Mouse (Mus musculus): Measurements from ENCODE around the gene Ica1. TPM values are rescaled to one million over a fixed set of nuclear protein-coding genes. Genes with fewer than 3 reads are reported as not detected.

Ica1 gene
- total RNA-seq (2021) = 10 to 100 TPM; 62.1 to 66.6 TPM

GRCm38 (mm10) chr6:8778296-8778649, at the start of gene Ica1:
Ica1 (minus strand) TSS chr6:8778488.
- DNase-seq (ENCODE audit: extremely low spot score in 1 of 2, low spot score in 2 of 2) = no peak
- intact Hi-C loops (cut with DNase I) = no loop called here

DNA sequence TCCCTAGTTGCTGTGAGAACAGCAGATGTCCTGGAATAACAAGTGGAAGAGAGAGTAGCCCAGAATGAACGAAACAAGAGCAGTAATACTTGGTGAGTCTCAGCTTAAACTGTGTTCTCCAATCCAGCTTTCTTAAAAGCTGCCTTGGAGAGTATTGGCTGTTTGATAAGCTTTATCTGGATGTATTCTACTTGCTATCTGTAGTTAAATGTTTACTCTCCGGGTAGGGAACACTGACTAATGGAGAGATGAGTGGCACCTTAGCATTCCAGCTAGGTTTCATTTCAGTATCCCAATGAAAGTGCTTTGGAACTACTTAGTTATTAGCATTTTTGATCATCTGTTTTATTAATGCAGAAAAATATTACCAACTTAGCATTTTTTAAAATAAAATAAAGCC, 41.6 kb upstream of the Ica1 start:
- no peak for DNase-seq (ENCODE audit: extremely low spot score in 1 of 2, low spot score in 2 of 2)
- intact Hi-C loops (cut with DNase I) = no loop called here

DNA sequence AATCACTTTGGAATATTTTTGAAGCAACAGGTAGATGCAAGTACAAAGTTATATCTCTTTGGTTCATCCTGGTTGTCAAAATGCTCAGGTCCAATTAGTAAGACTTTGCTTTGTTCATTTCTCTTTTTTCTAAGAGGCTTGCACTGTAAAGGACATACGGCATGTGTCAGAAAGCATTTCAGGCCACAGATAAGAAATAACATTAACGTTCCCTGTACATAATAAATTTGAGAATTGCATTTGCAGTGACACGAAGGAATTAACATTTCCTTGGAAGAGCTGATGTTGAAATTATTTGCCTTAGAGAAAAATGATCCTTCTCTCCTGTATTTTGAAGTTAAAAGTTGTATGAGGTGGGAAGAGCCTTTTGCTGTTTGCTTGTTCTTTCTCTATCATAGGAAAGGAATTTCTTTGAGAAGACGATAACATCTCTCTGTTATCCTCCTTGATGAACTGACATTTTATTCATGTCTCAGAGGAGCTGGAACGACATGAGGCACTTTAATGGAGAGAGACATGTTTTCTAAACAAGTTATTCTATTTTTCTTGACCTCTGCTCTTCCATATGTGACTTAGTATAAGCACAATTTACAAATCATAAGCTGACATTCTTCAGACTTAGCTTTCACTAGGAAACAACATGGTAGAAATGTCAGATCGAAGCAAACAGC, 36.2 kb upstream of the Ica1 start:
- intact Hi-C loops (cut with DNase I) = no loop called here
- no peak for DNase-seq (ENCODE audit: extremely low spot score in 1 of 2, low spot score in 2 of 2)

DNA sequence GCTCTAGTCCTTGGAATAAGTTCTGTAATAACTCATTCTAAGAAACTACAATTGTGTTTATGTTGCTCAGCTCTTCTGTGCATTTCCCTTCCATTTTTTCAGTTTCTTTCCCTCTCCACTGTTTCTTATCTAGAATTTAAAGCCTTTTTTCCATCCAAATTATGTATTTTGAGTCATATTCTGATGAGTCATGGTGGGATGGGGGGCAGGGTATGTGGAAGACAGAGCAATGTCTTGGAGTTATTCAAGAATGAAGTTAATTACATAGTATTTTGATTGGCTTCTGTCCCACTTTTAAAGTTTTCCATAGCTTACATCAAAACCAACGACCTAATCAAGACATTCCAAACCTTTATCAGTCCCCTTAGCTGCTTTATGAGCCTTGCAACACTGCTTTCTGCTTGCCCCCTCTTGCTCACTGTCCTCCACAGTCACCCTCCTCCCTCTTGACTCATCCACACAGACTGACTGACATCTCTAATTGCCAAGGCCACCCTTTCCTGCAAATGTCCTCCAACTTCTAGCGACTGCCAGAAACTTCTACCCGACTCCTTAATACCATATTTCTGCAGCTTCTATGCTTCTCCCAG, 24.4 kb upstream of the Ica1 start:
- intact Hi-C loops (cut with DNase I) = no loop called here
- DNase-seq (ENCODE audit: extremely low spot score in 1 of 2, low spot score in 2 of 2) = no peak

- DNase-seq (ENCODE audit: extremely low spot score in 1 of 2, low spot score in 2 of 2) = no peak
- intact Hi-C loops (cut with DNase I) = no loop called here
These were observed 14.1 kb upstream of the Ica1 start for GRCm38 (mm10) chr6:8792385-8792784.

- no peak for DNase-seq (ENCODE audit: extremely low spot score in 1 of 2, low spot score in 2 of 2)
- intact Hi-C loops (cut with DNase I) = no loop called here
These were observed 13.5 kb upstream of the Ica1 start for GRCm38 (mm10) chr6:8791781-8792180.

DNA sequence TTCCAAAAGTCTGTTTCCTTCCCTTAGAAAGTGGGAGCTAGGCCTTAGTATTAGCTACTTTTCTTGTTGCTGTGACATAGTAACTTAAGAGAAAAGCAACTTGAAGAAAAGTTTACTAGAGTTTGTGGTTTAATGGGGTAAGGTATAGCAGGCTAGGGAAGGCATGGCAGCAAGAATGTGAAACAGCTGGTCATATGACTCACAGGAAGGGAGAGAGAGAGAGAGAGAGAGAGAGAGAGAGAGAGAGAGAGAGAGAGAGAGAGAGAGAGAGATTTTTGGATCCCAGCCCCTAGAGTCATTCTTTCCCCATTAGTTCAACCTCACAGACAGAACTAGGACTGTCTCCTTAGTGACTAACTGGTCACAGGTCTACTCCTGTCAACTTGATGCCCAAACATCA, 2.3 kb upstream of the Ica1 start:
- intact Hi-C loops (cut with DNase I) = no loop called here
- DNase-seq (ENCODE audit: extremely low spot score in 1 of 2, low spot score in 2 of 2) = no peak

DNA sequence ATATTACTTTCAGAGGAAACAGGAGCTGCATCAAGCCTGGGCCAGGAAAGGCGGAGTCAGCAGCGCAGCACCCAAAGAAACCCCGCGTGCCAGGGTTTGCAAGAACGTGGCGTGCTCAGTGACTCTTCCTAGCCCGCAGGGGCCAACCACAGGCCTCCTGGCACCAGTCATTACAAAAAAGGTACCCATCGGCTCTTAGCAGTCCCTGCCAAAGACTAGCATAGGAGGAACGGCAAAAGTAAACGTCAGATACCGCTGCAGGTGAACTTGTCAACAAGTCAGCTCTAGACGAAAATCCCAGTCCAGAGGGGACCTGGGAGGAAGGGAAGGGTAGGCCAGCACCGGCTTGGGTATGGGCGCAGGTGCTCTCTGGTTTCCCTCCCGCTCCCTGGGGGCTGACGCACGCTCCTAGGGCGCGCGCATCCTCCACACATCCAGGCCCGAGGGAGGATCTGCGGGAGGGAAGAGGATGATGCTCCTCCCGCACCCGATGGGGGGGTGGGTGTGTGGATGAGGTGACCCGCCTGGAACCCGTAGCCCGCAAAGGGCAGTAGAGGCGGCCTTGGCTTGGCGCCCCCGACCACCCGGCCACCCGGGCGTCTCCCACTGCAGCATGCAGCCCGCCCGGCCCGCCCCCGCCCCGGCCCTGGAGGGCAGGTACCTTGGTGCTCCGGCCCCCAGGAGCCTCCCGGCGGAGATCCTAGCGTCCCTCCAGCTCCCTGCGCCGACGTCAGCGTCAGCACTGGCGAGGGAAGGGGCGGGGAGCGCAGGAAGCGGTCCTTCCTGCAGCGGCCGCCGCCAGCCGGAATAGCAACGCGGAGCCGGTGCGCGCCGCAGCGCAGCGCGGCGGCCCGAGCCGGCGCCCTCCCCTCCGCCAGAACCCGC, 635 bp downstream of the Ica1 start:
- intact Hi-C loops (cut with DNase I) = no loop called here
- peak; percentile 52 to 88 for DNase-seq (ENCODE audit: extremely low spot score in 1 of 2, low spot score in 2 of 2)

DNA sequence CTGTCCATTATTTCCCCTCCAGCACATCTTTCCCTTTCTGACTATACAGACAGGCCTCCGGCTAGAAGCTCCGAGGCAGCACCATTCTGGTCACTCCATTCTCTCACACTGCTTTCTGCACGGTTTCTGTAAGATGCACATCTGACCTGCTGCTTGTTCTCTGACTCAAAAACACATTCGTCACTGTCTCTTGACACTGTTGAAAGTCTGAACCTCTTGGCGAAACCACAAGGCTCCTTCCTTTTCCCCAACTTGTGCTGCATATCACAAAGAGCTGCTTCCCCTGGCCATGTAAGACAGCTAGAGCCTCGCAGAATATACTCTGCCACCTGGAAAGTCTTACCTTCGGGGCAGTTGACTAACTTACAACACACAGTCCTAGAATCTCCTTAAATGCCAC, 6.7 kb downstream of the Ica1 start:
- no peak for DNase-seq (ENCODE audit: extremely low spot score in 1 of 2, low spot score in 2 of 2)
- intact Hi-C loops (cut with DNase I) = no loop called here

DNA sequence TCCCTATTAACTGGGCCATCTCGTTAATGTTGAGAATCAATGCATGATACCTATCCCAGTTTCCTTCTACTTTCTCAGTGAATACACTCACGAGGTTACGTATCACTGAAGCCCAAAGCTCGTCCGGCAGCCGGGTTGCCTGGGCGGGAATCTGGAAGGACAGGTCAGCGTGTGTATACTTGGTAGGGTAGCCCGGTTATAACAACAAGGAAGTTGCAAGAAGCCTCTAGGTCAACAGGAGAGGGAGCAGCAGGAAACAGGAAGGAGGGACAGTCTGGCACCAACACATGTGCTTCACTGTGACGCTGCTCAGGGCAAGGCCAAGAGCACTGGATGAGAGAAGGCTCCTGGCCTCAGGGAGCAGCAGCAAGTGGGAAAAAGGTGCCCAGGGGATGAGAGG, 7.9 kb downstream of the Ica1 start:
- peak in 1 of 2 experiments; percentile 28 for DNase-seq (ENCODE audit: extremely low spot score in 1 of 2, low spot score in 2 of 2)
- intact Hi-C loops (cut with DNase I) = no loop called here

DNA sequence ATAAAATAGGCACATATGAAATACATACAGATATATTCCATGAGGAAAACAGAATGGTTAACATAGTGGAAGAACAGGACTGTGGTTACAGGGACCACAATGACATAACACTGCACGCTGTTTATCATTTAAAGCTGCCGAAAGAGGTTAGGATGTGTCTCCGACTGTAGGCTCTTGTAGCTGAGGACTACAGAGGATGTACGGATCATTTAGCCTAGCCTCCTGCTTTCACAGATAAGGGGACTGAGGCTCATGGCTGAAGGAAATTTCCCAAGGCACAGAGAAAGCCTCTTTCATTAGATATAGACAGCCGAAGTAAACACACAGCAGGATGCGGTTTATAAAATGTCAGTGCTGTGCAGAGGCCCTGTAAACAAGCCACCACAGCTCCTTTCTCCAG, 8.5 kb downstream of the Ica1 start:
- intact Hi-C loops (cut with DNase I) = no loop called here

GRCm38 (mm10) chr6:8766652-8767051, 11.6 kb downstream of the Ica1 start:
- DNase-seq (ENCODE audit: extremely low spot score in 1 of 2, low spot score in 2 of 2) = no peak
- intact Hi-C loops (cut with DNase I) = no loop called here

More for the DNA sequence above, 8.5 kb downstream of the Ica1 start:
- no peak for DNase-seq (ENCODE audit: extremely low spot score in 1 of 2, low spot score in 2 of 2)

DNA sequence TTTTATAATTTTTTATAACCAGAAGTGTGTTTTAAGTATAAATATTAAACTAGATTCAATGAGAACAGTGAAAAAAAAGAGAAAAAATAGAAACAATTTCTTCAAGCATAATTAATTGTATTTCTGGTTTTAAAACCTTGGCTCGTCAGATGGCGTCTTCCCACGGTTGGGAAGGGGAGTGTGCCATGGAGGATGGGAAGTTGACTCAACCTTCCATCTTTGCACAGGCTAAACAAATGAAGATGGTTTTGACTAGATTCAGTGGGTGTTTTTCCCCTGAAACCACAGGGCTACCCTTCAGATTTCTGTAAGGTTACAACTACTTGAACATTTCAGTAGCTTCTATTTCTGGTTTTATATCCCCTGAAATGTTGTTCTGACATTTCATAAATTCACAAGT, 12.5 kb downstream of the Ica1 start:
- DNase-seq (ENCODE audit: extremely low spot score in 1 of 2, low spot score in 2 of 2) = no peak
- intact Hi-C loops (cut with DNase I) = no loop called here

DNA sequence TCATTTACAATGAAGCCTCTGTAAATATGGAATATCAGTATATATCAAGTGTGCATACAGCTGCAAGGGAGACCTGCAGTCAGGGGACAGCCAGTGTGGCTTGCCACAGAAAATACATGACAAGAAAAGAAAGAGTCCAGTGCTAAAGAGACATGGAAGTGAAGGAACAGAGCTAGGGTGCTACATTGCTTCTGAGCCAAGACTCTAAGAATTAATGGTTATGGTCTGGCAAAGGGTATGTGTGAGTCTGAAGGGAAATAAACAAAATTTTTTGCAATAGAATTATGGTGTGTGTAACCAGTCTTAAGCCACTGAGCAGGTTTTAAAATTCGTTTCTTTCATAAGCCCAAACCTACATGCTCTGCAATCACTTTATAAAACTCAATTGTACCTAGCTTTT, 13.2 kb downstream of the Ica1 start:
- intact Hi-C loops (cut with DNase I) = no loop called here
- no peak for DNase-seq (ENCODE audit: extremely low spot score in 1 of 2, low spot score in 2 of 2)

DNA sequence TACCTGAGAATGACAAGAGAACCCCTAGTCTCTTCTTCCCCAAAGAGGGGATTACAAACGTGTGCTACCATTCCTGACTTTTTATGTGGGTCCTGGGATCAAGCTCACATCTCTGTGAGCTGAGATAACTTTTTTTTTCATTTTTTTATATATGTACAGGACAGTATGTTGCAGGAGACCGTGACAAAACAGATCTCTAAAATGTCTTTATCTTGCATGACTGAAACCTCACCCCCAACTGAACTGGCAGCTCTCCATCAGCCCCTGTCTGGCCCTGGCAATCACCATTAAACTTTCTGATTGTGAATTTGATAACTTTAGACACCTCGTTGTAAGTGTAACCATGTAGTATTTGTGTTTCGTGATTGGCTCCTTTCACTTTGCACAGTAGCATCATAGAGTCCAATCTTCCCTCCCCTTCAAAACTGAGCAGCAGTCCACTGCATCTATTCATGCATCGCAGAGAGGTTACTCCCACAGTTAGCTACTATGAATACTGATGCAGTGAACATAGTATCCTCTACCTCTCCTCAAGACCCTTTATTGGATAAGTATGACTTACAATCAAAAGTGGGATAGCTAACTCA, 17.5 kb downstream of the Ica1 start:
- intact Hi-C loops (cut with DNase I) = no loop called here
- DNase-seq (ENCODE audit: extremely low spot score in 1 of 2, low spot score in 2 of 2) = no peak

DNA sequence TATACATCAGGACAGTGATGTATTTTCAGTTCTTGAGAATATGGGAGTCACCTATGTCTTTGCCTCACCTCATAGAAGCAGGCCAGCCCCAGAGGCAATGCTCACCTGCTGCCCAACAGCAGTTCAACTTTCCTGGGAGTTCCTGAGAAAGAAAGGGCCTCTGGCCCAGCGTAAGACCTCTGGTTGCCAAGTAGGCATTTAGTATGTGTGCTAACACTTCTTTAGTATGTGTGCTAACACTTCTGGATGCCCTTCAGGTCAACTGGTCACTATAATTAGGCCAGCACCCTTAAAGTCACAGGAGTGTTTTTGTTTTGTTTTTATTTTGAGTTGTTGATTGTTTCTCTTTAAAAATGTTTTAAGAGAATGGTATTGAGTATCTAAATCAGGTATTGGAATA, 18.4 kb downstream of the Ica1 start:
- intact Hi-C loops (cut with DNase I) = no loop called here
- DNase-seq (ENCODE audit: extremely low spot score in 1 of 2, low spot score in 2 of 2) = no peak

DNA sequence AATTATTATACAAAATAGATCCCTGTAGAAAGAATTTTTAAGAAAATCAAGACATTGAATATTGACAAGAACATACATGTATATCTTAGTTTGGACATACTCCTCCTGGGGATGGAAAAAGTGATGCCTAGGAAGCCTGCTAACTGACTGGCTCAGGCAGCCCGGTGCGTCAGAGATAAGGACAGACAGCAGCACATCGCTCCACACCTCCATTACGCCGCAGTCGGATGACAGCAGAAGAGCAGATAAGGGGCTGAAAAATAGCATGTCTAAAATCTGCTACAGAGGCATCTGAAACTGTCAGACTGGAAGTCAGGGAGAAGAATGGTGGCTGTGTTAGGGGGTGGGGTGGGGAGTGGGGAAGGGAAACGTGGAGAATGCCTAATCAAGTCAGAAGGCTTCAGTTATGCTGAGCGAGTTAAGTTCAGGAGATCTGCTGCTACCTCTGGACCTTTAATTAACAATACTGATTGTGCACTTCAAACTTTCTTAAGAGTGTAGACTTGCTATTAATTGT, 22.5 kb downstream of the Ica1 start:
- DNase-seq (ENCODE audit: extremely low spot score in 1 of 2, low spot score in 2 of 2) = no peak
- intact Hi-C loops (cut with DNase I) = no loop called here

DNA sequence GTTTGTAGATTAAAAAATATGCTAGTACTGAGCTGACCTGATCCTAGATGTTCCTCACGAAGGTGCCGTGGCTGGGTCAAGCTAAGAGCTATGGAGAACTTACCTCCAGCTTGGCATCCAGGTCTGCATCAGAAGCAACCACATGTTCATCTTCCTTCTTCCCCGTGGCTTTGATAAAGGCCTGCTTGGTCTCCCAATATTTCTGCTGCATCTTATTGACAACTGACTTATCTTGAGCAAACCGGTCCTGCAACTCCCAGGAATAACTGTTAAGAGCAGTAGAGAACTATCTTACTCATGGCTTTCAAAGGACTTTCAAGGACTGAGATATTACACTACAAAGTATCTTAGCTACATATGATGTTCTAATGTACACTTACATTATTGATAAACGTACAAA, 23.8 kb downstream of the Ica1 start:
- DNase-seq (ENCODE audit: extremely low spot score in 1 of 2, low spot score in 2 of 2) = no peak
- intact Hi-C loops (cut with DNase I) = no loop called here

DNA sequence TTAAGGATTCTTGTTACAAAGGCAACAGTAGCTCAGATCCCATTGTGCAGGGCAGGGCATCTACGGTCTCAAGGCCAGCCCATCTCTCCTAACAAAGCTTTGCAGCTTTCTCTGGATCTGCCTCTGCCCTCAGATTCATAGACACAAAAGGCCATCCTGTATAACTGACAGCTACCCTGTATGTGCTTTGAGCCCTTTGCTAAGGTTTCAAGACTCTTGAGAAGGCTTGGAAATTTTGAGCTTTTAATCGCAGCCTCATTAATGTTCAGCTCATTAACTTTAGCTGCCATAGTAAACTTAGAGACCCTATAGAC, 24.6 kb downstream of the Ica1 start:
- intact Hi-C loops (cut with DNase I) = no loop called here
- no peak for DNase-seq (ENCODE audit: extremely low spot score in 1 of 2, low spot score in 2 of 2)

Data from left cerebral cortex, postnatal 10 days (tissue).